Mouse (Mus musculus) neural tube, embryonic 13.5 days (tissue): ENCODE measurements around the gene Slc38a2. TPM values are rescaled to one million over a fixed set of nuclear protein-coding genes. Genes with fewer than 3 reads are reported as not detected.

ENCODE experiments used
- ATAC-seq: fragments of 200-750 bp; cut with Nextera tagmentation; 2 replicates; pipeline ENCODE4 v1.8.0; 2017; ENCODE audit warnings: low read depth, mild to moderate bottlenecking, moderate TSS enrichment, moderate library complexity
- H3K27ac ChIP-seq: fragments of 300-500 bp; sonication (generic); replicated peaks from 2 replicates; pipeline ENCODE4 v1.5.1; 2015; ENCODE audit warnings: moderate library complexity, mild to moderate bottlenecking, inconsistent platforms
- H3K27me3 ChIP-seq: fragments of 300-500 bp; sonication (generic); 2 replicates; pipeline ENCODE4 v1.6.1; 2015; ENCODE audit warnings: mild to moderate bottlenecking, inconsistent platforms
- H3K36me3 ChIP-seq: fragments of 300-500 bp; sonication (generic); 2 replicates; pipeline ENCODE4 v1.6.1; 2015; ENCODE audit warnings: mild to moderate bottlenecking, inconsistent platforms
- H3K4me1 ChIP-seq: fragments of 300-500 bp; sonication (generic); replicated peaks from 2 replicates; pipeline ENCODE4 v1.6.1; 2015; ENCODE audit warnings: inconsistent platforms
- H3K4me2 ChIP-seq: fragments of 300-500 bp; sonication (generic); 2 replicates; pipeline ENCODE4 v1.6.1; 2015; ENCODE audit warnings: inconsistent platforms, mild to moderate bottlenecking, moderate library complexity
- H3K4me3 ChIP-seq: fragments of 300-500 bp; sonication (generic); 2 replicates; pipeline ENCODE4 v1.5.1; 2015; ENCODE audit warnings: mild to moderate bottlenecking, inconsistent platforms
- H3K9ac ChIP-seq: fragments of 300-500 bp; sonication (generic); 2 replicates; pipeline ENCODE4 v1.6.1; 2015; ENCODE audit warnings: moderate library complexity, mild to moderate bottlenecking, inconsistent platforms
- H3K9me3 ChIP-seq: fragments of 300-500 bp; sonication (generic); 2 replicates; pipeline ENCODE4 v1.6.1; 2016; ENCODE audit warnings: inconsistent platforms
- WGBS: fragments of 180-500 bp; shearing (Covaris S2); methylation state at CpG from one replicate; pipeline ENCODE4 v1.1.7; 2015; 5-methylcytosine and 5-hydroxymethylcytosine counted together
- polyA plus RNA-seq: library from polyadenylated mRNA; unstranded; fragments of >200 nt; fragmentation: Nextera tagmentation; extraction: Ambion mirVana; gene quantifications from 2 replicates; pipeline ENCODE4 v1.2.1, GENCODE M21; 2015

The Slc38a2 gene
- polyA plus RNA-seq = 118 and 142 TPM in 2 replicates

DNA sequence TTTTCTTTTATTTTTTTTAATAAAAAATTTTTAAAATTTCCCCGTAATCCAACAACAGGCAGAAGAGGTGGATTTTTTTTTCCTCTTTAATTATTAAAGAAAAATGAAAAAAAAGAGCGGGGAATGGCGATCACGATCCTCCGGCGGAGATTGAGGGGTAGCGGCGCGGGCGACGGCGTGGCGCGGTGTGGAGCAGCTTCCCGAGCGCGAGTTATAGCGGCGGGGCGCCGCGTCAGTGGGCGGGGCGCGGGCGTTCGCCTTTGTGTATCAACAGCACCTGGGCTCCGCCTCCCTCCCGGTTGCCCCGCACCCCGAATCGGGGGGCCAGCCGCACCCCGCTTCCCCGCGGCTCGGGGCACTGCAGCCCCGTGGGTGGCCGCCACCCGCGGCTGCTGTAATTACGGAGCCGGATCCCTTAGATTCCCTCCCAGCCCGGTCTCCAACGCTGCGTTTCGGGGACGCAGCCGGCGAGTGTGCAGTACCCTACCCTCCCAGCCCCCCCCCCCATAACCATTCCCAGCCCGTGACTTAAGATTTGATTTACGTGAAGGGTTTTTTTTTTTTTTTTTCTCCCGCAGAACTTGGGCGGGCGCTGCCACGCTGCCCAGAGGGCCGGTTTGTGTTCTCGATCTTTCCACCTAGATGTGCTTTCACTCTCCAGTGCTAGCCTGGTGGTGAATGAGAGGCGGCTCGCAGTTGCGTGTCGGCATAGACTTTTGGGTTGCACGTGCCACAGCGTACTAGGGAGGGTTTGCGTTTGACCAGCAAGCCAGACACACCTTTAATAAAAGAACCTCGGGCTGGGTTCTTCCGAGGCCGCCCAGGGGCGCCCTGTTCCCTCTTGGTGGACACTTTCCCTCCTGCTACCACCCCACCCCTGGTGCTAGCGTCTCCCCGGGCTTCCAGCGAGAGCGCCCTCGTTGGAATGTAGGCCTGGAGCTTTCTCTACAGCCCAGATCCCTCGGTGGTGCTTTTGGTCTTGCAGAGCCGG, at the start of gene Slc38a2:
Slc38a2 (minus strand) TSS at position 210 of the 991 bp plus-strand sequence.
- Histone ChIP-seq H3K4me2 (peak within 1 kb of the TSS; percentile 75), H3K27me3 (no peaks in the 10 kb centered on the region), H3K4me1 (peaks cover 44% of the 10 kb centered on the region), H3K9ac (peak within 1 kb of the TSS; percentile 99), H3K4me3 (peak within 1 kb of the TSS; percentile 84), H3K27ac (peak within 1 kb of the TSS; percentile 100), H3K36me3 (peaks cover 29% of the 10 kb centered on the region), H3K9me3 (no peaks in the 10 kb centered on the region)
- WGBS = under 1% methylated on average over 76 of the region's 76 CpGs
- peak; percentile 93 for ATAC-seq

DNA sequence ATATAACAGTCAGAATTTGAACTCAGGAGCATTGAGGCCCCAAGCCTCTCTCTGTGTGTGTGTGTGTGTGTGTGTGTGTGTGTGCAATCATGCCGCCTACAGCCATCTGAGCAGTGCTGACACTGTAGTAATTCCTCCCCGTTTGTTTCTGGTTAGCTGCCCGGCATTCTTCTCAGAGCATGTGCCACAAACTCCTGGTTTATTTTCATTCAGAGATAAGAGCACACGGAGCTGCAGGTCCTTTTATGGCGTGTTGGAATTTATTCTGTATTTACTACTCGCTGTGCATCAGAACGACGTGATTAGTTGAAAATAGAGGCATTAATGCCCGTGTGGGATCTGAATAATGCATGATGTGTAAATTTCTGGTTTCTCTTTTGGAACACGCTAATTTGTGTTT, 49.6 kb upstream of the Slc38a2 start:
- peaks cover 4% of the 10 kb centered on the region for H3K4me1 ChIP-seq
- H3K9ac ChIP-seq = no peak overlapping the region
- no peak overlapping the region for H3K4me3 ChIP-seq
- WGBS = 53% methylated on average over 10 of the region's 10 CpGs
- H3K27me3 ChIP-seq = no peaks in the 10 kb centered on the region
- no peak overlapping the region for H3K4me2 ChIP-seq
- no peaks in the 10 kb centered on the region for H3K36me3 ChIP-seq
- ATAC-seq = no peak
- no peaks in the 10 kb centered on the region for H3K9me3 ChIP-seq
- H3K27ac ChIP-seq = 0 out of 2 replicates have a peak overlapping the region, but pooled peaks have one; percentile 10

GRCm38 (mm10) chr15:96747551-96747950, 48.0 kb upstream of the Slc38a2 start:
- 86% methylated on average over 11 of the region's 11 CpGs for WGBS
- H3K27me3 ChIP-seq = no peaks in the 10 kb centered on the region
- H3K4me2 ChIP-seq = no peak overlapping the region
- ATAC-seq = no peak
- no peak overlapping the region for H3K27ac ChIP-seq
- H3K9me3 ChIP-seq = no peaks in the 10 kb centered on the region
- H3K4me3 ChIP-seq = no peak overlapping the region
- no peak overlapping the region for H3K9ac ChIP-seq
- H3K4me1 ChIP-seq = peaks cover 4% of the 10 kb centered on the region
- no peaks in the 10 kb centered on the region for H3K36me3 ChIP-seq

- Histone ChIP-seq H3K9me3 (no peaks in the 10 kb centered on the region), H3K4me1 (peaks cover 4% of the 10 kb centered on the region), H3K36me3 (no peaks in the 10 kb centered on the region), H3K27ac (no peak overlapping the region), H3K9ac (no peak overlapping the region), H3K27me3 (no peaks in the 10 kb centered on the region), H3K4me2 (no peak overlapping the region), H3K4me3 (no peak overlapping the region)
- WGBS = 83% methylated on average over 6 of the region's 6 CpGs
- ATAC-seq = no peak
These were observed 47.5 kb upstream of the Slc38a2 start for GRCm38 (mm10) chr15:96746986-96747385.

GRCm38 (mm10) chr15:96745299-96745698, 45.8 kb upstream of the Slc38a2 start:
- Histone ChIP-seq H3K27ac (no peak overlapping the region), H3K4me3 (no peak overlapping the region), H3K4me1 (peaks cover 4% of the 10 kb centered on the region), H3K4me2 (no peak overlapping the region), H3K9ac (no peak overlapping the region), H3K27me3 (no peaks in the 10 kb centered on the region), H3K36me3 (no peaks in the 10 kb centered on the region), H3K9me3 (no peaks in the 10 kb centered on the region)
- WGBS = 100% methylated on average over 1 of the region's 1 CpGs
- ATAC-seq = no peak

DNA sequence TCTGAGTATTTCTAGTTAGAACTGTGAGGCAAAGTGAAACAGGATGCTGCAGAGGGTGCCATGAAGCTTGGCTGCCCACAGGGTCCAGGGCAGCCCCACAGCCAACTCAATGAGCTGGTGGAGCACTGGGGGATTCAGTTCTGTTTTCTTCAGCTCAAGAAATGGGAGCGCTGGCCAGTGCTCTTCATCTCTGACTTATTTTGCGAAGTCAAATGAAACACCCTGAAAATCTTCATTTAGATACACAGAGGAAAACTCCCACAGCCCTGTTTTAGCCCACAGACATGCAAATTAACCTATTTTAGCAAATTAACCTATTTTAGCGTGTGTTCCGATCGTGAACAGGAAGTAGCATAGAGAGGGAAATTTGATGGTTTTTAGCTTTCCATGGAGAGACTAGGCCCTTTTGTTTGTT, 45.4 kb upstream of the Slc38a2 start:
- no peaks in the 10 kb centered on the region for H3K36me3 ChIP-seq
- H3K4me1 ChIP-seq = peaks cover 4% of the 10 kb centered on the region
- no peak for ATAC-seq
- no peaks in the 10 kb centered on the region for H3K27me3 ChIP-seq
- no peak overlapping the region for H3K9ac ChIP-seq
- H3K27ac ChIP-seq = no peak overlapping the region
- no peaks in the 10 kb centered on the region for H3K9me3 ChIP-seq
- no peak overlapping the region for H3K4me3 ChIP-seq
- no peak overlapping the region for H3K4me2 ChIP-seq
- 92% methylated on average over 5 of the region's 5 CpGs for WGBS

DNA sequence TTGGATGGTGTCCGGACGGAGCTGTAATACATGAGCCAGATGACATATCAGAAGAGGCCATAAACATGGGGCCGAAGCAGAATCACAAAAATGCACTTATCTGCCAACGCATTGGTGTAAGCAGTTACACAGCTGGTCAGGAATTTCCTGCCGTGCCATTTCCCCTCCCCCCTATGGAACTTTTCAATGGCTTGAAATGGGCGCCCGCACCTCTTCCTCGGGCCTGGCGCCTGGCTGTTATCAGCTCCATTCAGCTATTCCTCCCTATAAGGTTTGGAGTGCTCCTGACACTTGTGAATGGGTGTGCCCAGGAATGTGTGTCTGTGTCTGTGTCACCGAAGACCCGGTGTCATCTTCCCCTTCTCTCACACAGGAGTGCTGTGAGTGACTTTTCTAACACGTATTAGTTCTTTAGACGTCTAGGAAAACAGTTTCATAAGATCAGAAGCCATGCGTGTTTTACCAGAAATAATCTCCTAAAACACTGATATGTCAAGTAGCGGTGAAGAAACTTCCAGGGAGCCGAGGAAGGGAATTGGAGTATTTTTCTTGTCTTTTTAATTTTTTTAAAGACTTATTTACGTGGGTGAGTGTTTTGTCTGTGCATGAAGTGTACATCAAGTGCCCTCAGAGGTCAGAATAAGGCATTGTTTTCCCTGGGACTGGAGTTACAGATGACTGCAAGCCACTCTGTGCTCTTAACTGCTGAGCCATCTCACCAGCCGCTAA, 44.8 kb upstream of the Slc38a2 start:
- Histone ChIP-seq H3K27ac (no peak overlapping the region), H3K4me1 (peaks cover under 1% of the 10 kb centered on the region), H3K4me3 (no peak overlapping the region), H3K9ac (no peak overlapping the region), H3K27me3 (no peaks in the 10 kb centered on the region), H3K9me3 (no peaks in the 10 kb centered on the region), H3K4me2 (no peak overlapping the region), H3K36me3 (no peaks in the 10 kb centered on the region)
- 79% methylated on average over 18 of the region's 18 CpGs for WGBS
- ATAC-seq = no peak

DNA sequence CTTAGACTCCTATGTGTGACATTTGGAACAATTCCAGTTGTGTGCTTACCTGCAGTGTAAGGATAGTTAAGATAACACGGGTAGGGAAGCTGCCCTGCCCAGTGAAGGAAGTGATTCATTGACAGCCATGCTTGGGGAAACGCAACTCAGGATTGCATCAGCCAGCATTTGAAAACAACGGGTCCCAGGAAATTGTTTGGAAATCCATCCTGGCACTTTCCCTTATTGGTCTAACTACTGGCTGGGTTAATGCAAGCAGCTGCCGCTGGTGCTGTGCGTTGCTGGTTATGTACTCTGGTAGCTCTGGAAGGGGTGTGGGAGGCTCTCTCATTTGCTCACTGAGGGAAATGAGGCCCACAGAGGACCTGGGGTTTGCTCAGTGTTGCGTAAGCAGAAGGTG, 43.7 kb upstream of the Slc38a2 start:
- Histone ChIP-seq H3K4me1 (no peaks in the 10 kb centered on the region; the same call in 1 of the 2 replicates), H3K9ac (no peak overlapping the region), H3K9me3 (no peaks in the 10 kb centered on the region), H3K4me2 (no peak overlapping the region), H3K27ac (no peak overlapping the region), H3K27me3 (no peaks in the 10 kb centered on the region), H3K4me3 (no peak overlapping the region), H3K36me3 (no peaks in the 10 kb centered on the region)
- WGBS = 81% methylated on average over 6 of the region's 6 CpGs
- ATAC-seq = no peak

GRCm38 (mm10) chr15:96742591-96743241, 43.2 kb upstream of the Slc38a2 start:
- ATAC-seq = no peak
- Histone ChIP-seq H3K9me3 (no peaks in the 10 kb centered on the region), H3K4me1 (no peaks in the 10 kb centered on the region; the same call in 1 of the 2 replicates), H3K4me3 (no peak overlapping the region), H3K27ac (no peak overlapping the region), H3K36me3 (no peaks in the 10 kb centered on the region), H3K4me2 (no peak overlapping the region), H3K9ac (no peak overlapping the region), H3K27me3 (no peaks in the 10 kb centered on the region)
- 81% methylated on average over 16 of the region's 16 CpGs for WGBS

DNA sequence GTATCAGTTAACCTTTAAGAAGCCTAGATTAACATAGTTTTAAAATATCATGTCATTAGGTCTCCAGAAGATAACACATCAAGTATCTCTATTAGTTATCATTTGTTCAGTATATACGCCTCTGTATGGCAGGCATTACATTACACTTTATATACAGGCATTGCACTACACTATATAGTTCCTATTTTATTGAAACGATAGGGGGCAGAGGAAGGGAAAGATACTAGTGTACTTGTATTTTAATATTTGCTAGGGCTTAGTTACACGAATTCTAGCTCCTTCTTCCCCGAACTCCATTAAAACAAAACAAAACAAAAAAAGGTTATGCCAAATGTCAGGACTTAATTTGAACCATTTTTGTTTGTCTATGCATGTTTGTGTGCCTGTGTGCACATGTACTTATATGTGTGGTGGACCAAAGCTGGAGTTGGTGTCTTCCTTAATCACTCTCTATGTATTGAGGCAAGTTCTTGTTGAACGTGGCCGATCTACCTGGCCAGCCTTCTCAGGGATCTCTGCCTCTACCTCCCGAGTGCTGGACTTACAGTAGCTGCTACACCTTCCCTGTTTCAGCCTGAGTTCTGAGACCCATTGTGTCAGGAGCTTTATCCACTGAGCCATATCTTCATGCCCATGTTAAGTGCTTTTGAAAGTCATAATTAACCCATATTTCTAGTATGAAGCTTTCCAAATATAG, 41.5 kb upstream of the Slc38a2 start:
- Histone ChIP-seq H3K4me1 (no peaks in the 10 kb centered on the region), H3K9ac (no peak overlapping the region), H3K4me2 (no peak overlapping the region), H3K4me3 (no peak overlapping the region), H3K27ac (no peak overlapping the region), H3K36me3 (no peaks in the 10 kb centered on the region), H3K27me3 (no peaks in the 10 kb centered on the region), H3K9me3 (no peaks in the 10 kb centered on the region)
- 90% methylated on average over 7 of the region's 7 CpGs for WGBS
- ATAC-seq = no peak

- H3K4me1 ChIP-seq = no peaks in the 10 kb centered on the region
- H3K9ac ChIP-seq = no peak overlapping the region
- H3K36me3 ChIP-seq = no peaks in the 10 kb centered on the region
- no peak overlapping the region for H3K4me3 ChIP-seq
- no peaks in the 10 kb centered on the region for H3K9me3 ChIP-seq
- H3K4me2 ChIP-seq = no peak overlapping the region
- WGBS = 75% methylated on average over 4 of the region's 4 CpGs
- no peaks in the 10 kb centered on the region for H3K27me3 ChIP-seq
- no peak overlapping the region for H3K27ac ChIP-seq
- ATAC-seq = no peak
These were observed 40.6 kb upstream of the Slc38a2 start for GRCm38 (mm10) chr15:96740091-96740490.
